Mouse (Mus musculus) kidney, adult 2 months (tissue): Measurements from ENCODE around the gene Inf2. TPM values are rescaled to one million over a fixed set of nuclear protein-coding genes. Genes with fewer than 3 reads are reported as not detected.

Source experiments
- DNase-seq: peaks from one replicate; pipeline ENCODE4 v3.0.0; 2021
- H3K27ac ChIP-seq: fragments of 200-500 bp; 2 replicates; pipeline ENCODE4 v1.5.1; 2012; ENCODE audit warnings: low read depth, low read length, control low read depth, inconsistent platforms; ENCODE audit not compliant: insufficient read depth
- H3K27me3 ChIP-seq: fragments of 200-500 bp; replicated peaks from 2 replicates; pipeline ENCODE4 v1.6.1; 2012; ENCODE audit warnings: mild to moderate bottlenecking, moderate library complexity, low read length, inconsistent platforms; ENCODE audit not compliant: control insufficient read depth, insufficient read depth
- H3K36me3 ChIP-seq: fragments of 200-500 bp; 2 replicates; pipeline ENCODE4 v1.6.1; 2012; ENCODE audit warnings: mild to moderate bottlenecking, moderate library complexity, low read length, inconsistent platforms; ENCODE audit not compliant: control insufficient read depth, insufficient read depth
- H3K4me1 ChIP-seq: fragments of 200-500 bp; 2 replicates; pipeline ENCODE4 v1.6.1; 2011; ENCODE audit warnings: low read length; ENCODE audit not compliant: control insufficient read depth, insufficient read depth
- H3K4me3 ChIP-seq: fragments of 200-500 bp; 2 replicates; pipeline ENCODE4 v1.5.1; 2011; ENCODE audit warnings: mild to moderate bottlenecking, low read depth, low read length, control low read depth; ENCODE audit not compliant: insufficient read depth
- CTCF ChIP-seq: fragments of 200-500 bp; conservative IDR thresholded peaks from 2 replicates; pipeline ENCODE4 v1.5.1; 2011; ENCODE audit warnings: low read depth, mild to moderate bottlenecking, control low read depth, low read length, moderate library complexity, mixed read lengths; ENCODE audit not compliant: insufficient read depth, insufficient read length
- POLR2A ChIP-seq: fragments of 200-500 bp; IDR thresholded peaks from one replicate; pipeline ENCODE4 v1.6.1; 2011; ENCODE audit warnings: low read depth, low read length, control low read depth
- whole genome bisulfite sequencing: fragments of 180-500 bp; shearing (Covaris S2); methylation state at CpG from one replicate; pipeline ENCODE4 v1.1.7; 2018; 5-methylcytosine and 5-hydroxymethylcytosine counted together
- polyA plus RNA-seq: library from polyadenylated mRNA; depleted of rRNA; stranded (reverse); fragments of >200 nt; gene quantifications from 2 replicates; pipeline ENCODE4 v1.2.3, GENCODE M21; 2012

Gene Inf2
- polyA plus RNA-seq, 1 experiment = 9.6 TPM

GRCm38 (mm10) chr12:112556531-112557060 is 32.0 kb upstream of the Inf2 start:
- TF ChIP-seq POLR2A (no peak), CTCF (no peak)
- 79% methylated on average over 9 of the region's 9 CpGs for WGBS
- DNase-seq = no peak

GRCm38 (mm10) chr12:112557219-112557618 is 31.4 kb upstream of the Inf2 start:
- Histone ChIP-seq H3K27me3 (no peaks in the 10 kb centered on the region), H3K27ac (no peak overlapping the region), H3K36me3 (no peaks in the 10 kb centered on the region), H3K4me3 (no peak overlapping the region), H3K4me1 (0 out of 2 replicates have a peak, but pooled peaks cover 3% of the 10 kb centered on the region)
- 91% methylated on average over 5 of the region's 5 CpGs for whole genome bisulfite sequencing
- DNase-seq = no peak
- TF ChIP-seq CTCF (no peak), POLR2A (no peak)

More at GRCm38 (mm10) chr12:112556531-112557060, 32.0 kb upstream of the Inf2 start:
- no peak overlapping the region for H3K27ac ChIP-seq
- H3K4me1 ChIP-seq = 0 out of 2 replicates have a peak, but pooled peaks cover 3% of the 10 kb centered on the region
- no peak overlapping the region for H3K4me3 ChIP-seq
- H3K36me3 ChIP-seq = no peaks in the 10 kb centered on the region
- H3K27me3 ChIP-seq = no peaks in the 10 kb centered on the region

GRCm38 (mm10) chr12:112559231-112559630 is 29.4 kb upstream of the Inf2 start:
- WGBS = 59% methylated on average over 3 of the region's 3 CpGs
- TF ChIP-seq CTCF (no peak), POLR2A (no peak)

GRCm38 (mm10) chr12:112559671-112560070 is 28.9 kb upstream of the Inf2 start:
- Histone ChIP-seq H3K36me3 (no peaks in the 10 kb centered on the region), H3K27ac (no peak overlapping the region), H3K27me3 (no peaks in the 10 kb centered on the region), H3K4me1 (0 out of 2 replicates have a peak, but pooled peaks cover 3% of the 10 kb centered on the region), H3K4me3 (no peak overlapping the region)
- 71% methylated on average over 6 of the region's 6 CpGs for WGBS
- TF ChIP-seq CTCF (no peak), POLR2A (no peak)
- peak; percentile 56 for DNase-seq

More at GRCm38 (mm10) chr12:112559231-112559630, 29.4 kb upstream of the Inf2 start:
- Histone ChIP-seq H3K27ac (no peak overlapping the region), H3K27me3 (no peaks in the 10 kb centered on the region), H3K36me3 (no peaks in the 10 kb centered on the region), H3K4me1 (0 out of 2 replicates have a peak, but pooled peaks cover 3% of the 10 kb centered on the region), H3K4me3 (no peak overlapping the region)
- DNase-seq = peak; percentile 66

- WGBS = 48% methylated on average over 5 of the region's 5 CpGs
- peak; percentile 29 for DNase-seq
- TF ChIP-seq POLR2A (no peak), CTCF (peak; percentile 43)
- no peak overlapping the region for H3K27ac ChIP-seq
- no peaks in the 10 kb centered on the region for H3K36me3 ChIP-seq
- H3K27me3 ChIP-seq = no peaks in the 10 kb centered on the region
- no peak overlapping the region for H3K4me3 ChIP-seq
- 0 out of 2 replicates have a peak, but pooled peaks cover 3% of the 10 kb centered on the region for H3K4me1 ChIP-seq
These were observed 28.3 kb upstream of the Inf2 start for GRCm38 (mm10) chr12:112560176-112560797.

GRCm38 (mm10) chr12:112561163-112561562 is 27.4 kb upstream of the Inf2 start:
- Histone ChIP-seq H3K4me3 (no peak overlapping the region), H3K36me3 (no peaks in the 10 kb centered on the region), H3K27ac (no peak overlapping the region), H3K4me1 (0 out of 2 replicates have a peak, but pooled peaks cover 3% of the 10 kb centered on the region), H3K27me3 (no peaks in the 10 kb centered on the region)
- DNase-seq = no peak
- TF ChIP-seq CTCF = no peak
- WGBS = 87% methylated on average over 3 of the region's 3 CpGs

GRCm38 (mm10) chr12:112562462-112562861 is 26.1 kb upstream of the Inf2 start:
- no peak for DNase-seq
- WGBS = 78% methylated on average over 5 of the region's 5 CpGs
- TF ChIP-seq POLR2A (no peak), CTCF (no peak)

More at GRCm38 (mm10) chr12:112562462-112562861, 26.1 kb upstream of the Inf2 start:
- Histone ChIP-seq H3K4me3 (no peak overlapping the region), H3K4me1 (0 out of 2 replicates have a peak, but pooled peaks cover 3% of the 10 kb centered on the region), H3K27ac (no peak overlapping the region), H3K36me3 (no peaks in the 10 kb centered on the region), H3K27me3 (no peaks in the 10 kb centered on the region)
